Mouse (Mus musculus): ENCODE results near the gene Hist2h2bb.

Hist2h2bb gene

GRCm38 (mm10) chr3:96300706-96301529 is 31.4 kb downstream of the Hist2h2bb start:
- DNase-seq (ENCODE audit: low spot score): no peak

DNA sequence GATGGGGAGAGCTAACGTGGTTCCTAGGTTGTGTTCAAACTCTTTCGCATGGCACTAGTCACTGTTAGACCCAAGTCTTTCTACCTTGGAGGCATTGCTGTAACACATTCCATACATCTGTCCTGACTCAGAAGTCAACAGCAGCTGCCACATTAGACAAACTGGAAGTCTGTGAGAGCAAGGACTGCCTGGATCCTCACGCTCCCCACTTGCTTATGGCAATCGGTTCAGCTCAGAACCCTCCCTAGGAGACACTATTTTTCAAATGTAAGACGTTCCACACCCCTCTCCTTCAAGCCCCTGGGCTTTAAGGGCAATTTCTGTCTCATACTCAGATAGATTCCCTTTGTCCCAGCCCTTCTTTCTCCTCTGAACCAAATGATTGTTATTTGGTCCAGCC is 32.5 kb downstream of the Hist2h2bb start:
- no peak for DNase-seq (ENCODE audit: low spot score)

DNA sequence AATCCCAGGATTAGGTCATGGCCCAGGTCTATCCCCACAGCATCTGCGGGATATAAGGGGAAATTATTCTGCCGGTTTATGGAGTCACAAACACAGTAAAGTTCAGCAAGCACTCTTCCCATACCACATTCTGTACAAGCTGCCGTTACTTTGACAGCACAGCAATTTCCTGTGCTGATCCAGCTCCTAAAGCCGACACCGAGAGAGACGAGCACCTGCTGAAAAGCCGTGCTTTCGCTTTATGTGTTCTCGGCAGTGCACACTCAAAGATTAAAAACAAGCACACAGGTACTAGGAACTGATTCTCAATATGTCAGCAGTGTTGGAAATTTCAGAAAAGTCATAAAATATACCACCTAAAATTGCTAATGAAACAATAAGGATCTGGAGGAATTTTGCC is 37.0 kb downstream of the Hist2h2bb start:
- no peak for DNase-seq (ENCODE audit: low spot score)

GRCm38 (mm10) chr3:96309441-96309840 is 39.9 kb downstream of the Hist2h2bb start:
- no peak for DNase-seq (ENCODE audit: low spot score)

GRCm38 (mm10) chr3:96312341-96313098 is 43.0 kb downstream of the Hist2h2bb start:
- DNase-seq (ENCODE audit: low spot score): peak; percentile 71
